Mouse (Mus musculus) lung, postnatal 0 days (tissue): Measurements from ENCODE around the gene Capza1. TPM values are rescaled to one million over a fixed set of nuclear protein-coding genes. Genes with fewer than 3 reads are reported as not detected.

Experiments
- ATAC-seq: fragments of 200-750 bp; cut with Nextera tagmentation; 2 replicates; pipeline ENCODE4 v1.8.0; 2017; ENCODE audit warnings: moderate library complexity
- DNase-seq: peaks from one replicate; pipeline ENCODE4 v3.0.0-alpha.2; 2016; ENCODE audit warnings: low spot score
- H3K27ac ChIP-seq: fragments of 300-500 bp; sonication (generic); 2 replicates; pipeline ENCODE4 v1.5.1; 2014; ENCODE audit warnings: antibody characterized with exemption, mild to moderate bottlenecking, low read length, mixed read lengths
- H3K27me3 ChIP-seq: fragments of 300-500 bp; sonication (generic); replicated peaks from 2 replicates; pipeline ENCODE4 v1.6.1; 2014; ENCODE audit warnings: low read length, mixed read lengths; ENCODE audit not compliant: insufficient read depth
- H3K36me3 ChIP-seq: fragments of 300-500 bp; sonication (generic); 2 replicates; pipeline ENCODE4 v1.6.1; 2014; ENCODE audit warnings: low read length, mixed read lengths; ENCODE audit not compliant: insufficient read depth
- H3K4me1 ChIP-seq: fragments of 300-500 bp; sonication (generic); 2 replicates; pipeline ENCODE4 v1.6.1; 2014; ENCODE audit warnings: antibody characterized with exemption, low read depth, low read length, mixed read lengths; ENCODE audit not compliant: insufficient read depth
- H3K4me2 ChIP-seq: fragments of 300-500 bp; sonication (generic); replicated peaks from 2 replicates; pipeline ENCODE4 v1.6.1; 2014; ENCODE audit warnings: low read depth, mild to moderate bottlenecking, low read length, moderate library complexity, mixed read lengths
- H3K4me3 ChIP-seq: fragments of 300-500 bp; sonication (generic); 2 replicates; pipeline ENCODE4 v1.5.1; 2014; ENCODE audit warnings: low read depth, low read length
- H3K9ac ChIP-seq: fragments of 300-500 bp; sonication (generic); replicated peaks from 2 replicates; pipeline ENCODE4 v1.6.1; 2014; ENCODE audit warnings: low read depth, mild to moderate bottlenecking
- H3K9me3 ChIP-seq: fragments of 300-500 bp; sonication (generic); 2 replicates; pipeline ENCODE4 v1.6.1; 2016; ENCODE audit warnings: low read length, mixed read lengths
- CTCF ChIP-seq: IDR thresholded peaks from 2 replicates; pipeline ENCODE4 v1.5.1; 2016; ENCODE audit warnings: antibody characterized with exemption, mild to moderate bottlenecking
- EP300 ChIP-seq: IDR thresholded peaks from 2 replicates; pipeline ENCODE4 v1.6.1; 2016; ENCODE audit warnings: antibody characterized with exemption, mild to moderate bottlenecking, control low read depth
- WGBS: fragments of 180-500 bp; shearing (Covaris S2); extraction: QIAGEN DNeasy Blood & Tissue Kit; methylation state at CpG from one replicate; pipeline ENCODE4 v1.1.7; 2014; 5-methylcytosine and 5-hydroxymethylcytosine counted together
- polyA plus RNA-seq: library from polyadenylated mRNA; unstranded; fragments of >200 nt; fragmentation: Nextera tagmentation; extraction: Ambion mirVana; gene quantifications from 2 replicates; pipeline ENCODE4 v1.2.1, GENCODE M21; 2015

Gene Capza1
- polyA plus RNA-seq, 1 experiment from 2014 or later, result 110 TPM

GRCm38 (mm10) chr3:104856106-104856505 is 8.2 kb downstream of the Capza1 start:
- Histone ChIP-seq H3K36me3 (no peaks in the 10 kb centered on the region), H3K9me3 (no peaks in the 10 kb centered on the region), H3K4me3 (no peak overlapping the region), H3K9ac (no peak overlapping the region), H3K27ac (no peak overlapping the region), H3K4me2 (no peak overlapping the region), H3K27me3 (no peaks in the 10 kb centered on the region), H3K4me1 (no peaks in the 10 kb centered on the region)
- TF ChIP-seq CTCF (no peak), EP300 (no peak)
- ATAC-seq, result no peak
- 50% methylated on average over 1 of the region's 1 CpGs for WGBS
- no peak for DNase-seq

GRCm38 (mm10) chr3:104854866-104855265 is 9.4 kb downstream of the Capza1 start:
- no peak overlapping the region for H3K4me3 ChIP-seq
- no peaks in the 10 kb centered on the region for H3K27me3 ChIP-seq
- DNase-seq, result no peak
- H3K36me3 ChIP-seq, result no peaks in the 10 kb centered on the region
- no peak for ATAC-seq
- TF ChIP-seq EP300 (no peak), CTCF (no peak)
- no peak overlapping the region for H3K27ac ChIP-seq
- H3K9ac ChIP-seq, result no peak overlapping the region
- no peaks in the 10 kb centered on the region for H3K4me1 ChIP-seq
- H3K4me2 ChIP-seq, result no peak overlapping the region
- no peaks in the 10 kb centered on the region for H3K9me3 ChIP-seq

- DNase-seq (no peak), ATAC-seq (no peak)
Observed at GRCm38 (mm10) chr3:104854465-104854864, 9.8 kb downstream of the Capza1 start.

DNA sequence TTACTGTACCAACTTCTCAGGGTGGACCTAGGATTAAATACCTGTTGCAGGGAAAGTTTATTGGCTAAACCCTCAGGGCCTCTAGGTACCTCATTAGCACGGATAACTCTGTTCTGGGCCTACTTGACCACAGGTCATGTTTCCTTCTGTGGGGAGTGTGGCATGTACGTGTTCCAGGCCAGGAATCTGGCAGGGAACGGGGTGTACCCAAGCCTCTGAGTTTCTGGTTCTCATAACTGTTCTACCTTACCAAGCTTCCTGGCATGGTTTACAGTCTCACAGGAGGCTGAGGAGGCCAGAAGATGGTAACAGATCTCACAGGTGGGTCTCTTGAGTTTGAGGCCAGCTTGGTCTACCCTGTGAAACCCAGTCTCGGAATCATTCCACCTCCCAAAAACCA is 17.7 kb downstream of the Capza1 start:
- TF ChIP-seq CTCF (no peak), EP300 (no peak)
- Histone ChIP-seq H3K4me3 (no peak overlapping the region), H3K27ac (no peak overlapping the region), H3K27me3 (no peaks in the 10 kb centered on the region), H3K9ac (no peak overlapping the region), H3K4me1 (no peaks in the 10 kb centered on the region), H3K36me3 (0 out of 2 replicates have a peak, but pooled peaks cover 6% of the 10 kb centered on the region), H3K4me2 (no peak overlapping the region), H3K9me3 (no peaks in the 10 kb centered on the region)
- WGBS, result 74% methylated on average over 4 of the region's 4 CpGs
- no peak for DNase-seq
- no peak for ATAC-seq

More at GRCm38 (mm10) chr3:104854465-104854864, 9.8 kb downstream of the Capza1 start:
- no peaks in the 10 kb centered on the region for H3K36me3 ChIP-seq
- no peak overlapping the region for H3K4me2 ChIP-seq
- no peaks in the 10 kb centered on the region for H3K4me1 ChIP-seq
- H3K9me3 ChIP-seq, result no peaks in the 10 kb centered on the region
- no peak overlapping the region for H3K9ac ChIP-seq
- no peak overlapping the region for H3K27ac ChIP-seq
- no peak overlapping the region for H3K4me3 ChIP-seq
- no peaks in the 10 kb centered on the region for H3K27me3 ChIP-seq
- no peak for TF ChIP-seq EP300
- TF ChIP-seq CTCF, result no peak
- WGBS, result 88% methylated on average over 1 of the region's 1 CpGs

DNA sequence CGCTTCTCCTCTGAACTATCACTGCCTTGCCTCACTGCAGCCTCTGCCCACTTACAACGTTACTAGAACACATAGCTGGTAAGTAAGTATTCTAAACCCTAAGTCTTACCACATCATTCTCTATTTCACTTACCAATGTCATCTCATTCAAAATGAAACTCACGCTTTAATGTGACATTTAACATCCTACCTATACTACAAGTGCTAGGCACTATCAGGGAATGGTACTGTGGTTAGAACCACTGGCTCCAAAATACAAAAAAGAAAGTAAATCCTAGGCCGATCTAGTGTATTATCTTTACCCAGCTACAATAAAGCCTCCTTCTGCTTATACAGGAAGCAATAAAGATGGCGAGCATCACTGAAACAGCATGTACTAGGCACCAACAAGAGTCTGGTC is 23.3 kb downstream of the Capza1 start:
- H3K9ac ChIP-seq, result no peak overlapping the region
- peaks cover 14% of the 10 kb centered on the region; the same call in 1 of the 2 replicates for H3K36me3 ChIP-seq
- TF ChIP-seq CTCF (no peak), EP300 (no peak)
- no peak overlapping the region for H3K4me3 ChIP-seq
- ATAC-seq, result no peak
- 96% methylated on average over 5 of the region's 5 CpGs for WGBS
- DNase-seq, result no peak
- no peaks in the 10 kb centered on the region for H3K4me1 ChIP-seq
- no peak overlapping the region for H3K27ac ChIP-seq
- no peaks in the 10 kb centered on the region for H3K9me3 ChIP-seq
- H3K27me3 ChIP-seq, result no peaks in the 10 kb centered on the region
- H3K4me2 ChIP-seq, result no peak overlapping the region

DNA sequence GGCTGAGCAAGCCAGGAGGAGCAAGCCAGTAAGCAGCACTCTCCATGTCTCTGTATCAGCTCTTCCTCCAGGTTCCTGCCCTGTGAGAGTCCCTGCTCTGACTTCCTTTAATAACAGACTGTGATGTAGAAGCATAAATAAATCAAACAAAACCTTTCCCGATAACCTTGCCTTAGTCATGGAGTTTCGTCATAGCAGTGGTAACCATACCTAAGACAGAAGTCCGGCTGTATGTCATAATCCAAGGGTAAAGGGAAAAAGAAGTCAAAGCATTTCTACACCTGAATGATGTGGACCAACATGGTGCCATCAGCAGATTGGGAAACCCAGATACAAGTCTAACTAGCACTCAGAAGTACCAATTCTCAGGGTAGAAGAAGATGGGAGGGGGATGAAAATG is 28.5 kb downstream of the Capza1 start:
- no peaks in the 10 kb centered on the region for H3K4me1 ChIP-seq
- no peak for DNase-seq
- no peak overlapping the region for H3K4me2 ChIP-seq
- TF ChIP-seq EP300 (no peak), CTCF (no peak)
- H3K36me3 ChIP-seq, result peaks cover 19% of the 10 kb centered on the region
- no peak for ATAC-seq
- 87% methylated on average over 3 of the region's 3 CpGs for WGBS
- H3K9me3 ChIP-seq, result no peaks in the 10 kb centered on the region
- H3K27ac ChIP-seq, result no peak overlapping the region
- H3K27me3 ChIP-seq, result no peaks in the 10 kb centered on the region
- H3K4me3 ChIP-seq, result no peak overlapping the region
- no peak overlapping the region for H3K9ac ChIP-seq

GRCm38 (mm10) chr3:104822413-104822812 is 41.9 kb downstream of the Capza1 start:
- no peak overlapping the region for H3K9ac ChIP-seq
- no peak overlapping the region for H3K27ac ChIP-seq
- H3K4me2 ChIP-seq, result no peak overlapping the region
- ATAC-seq (no peak), DNase-seq (no peak)
- no peak for TF ChIP-seq EP300
- TF ChIP-seq CTCF, result no peak
- 0 out of 2 replicates have a peak, but pooled peaks cover 4% of the 10 kb centered on the region for H3K36me3 ChIP-seq
- H3K27me3 ChIP-seq, result no peaks in the 10 kb centered on the region
- H3K9me3 ChIP-seq, result no peaks in the 10 kb centered on the region
- no peak overlapping the region for H3K4me3 ChIP-seq
- WGBS, result 81% methylated on average over 3 of the region's 3 CpGs
- no peaks in the 10 kb centered on the region for H3K4me1 ChIP-seq
